Mouse (Mus musculus): ENCODE measurements at regions not wholly inside any gene's neighbourhood (a gene's known extent, or its start where the extent isn't known, plus 50 kb on each side); places are given as distances from the start of the nearest gene placed in this dataset.

DNA sequence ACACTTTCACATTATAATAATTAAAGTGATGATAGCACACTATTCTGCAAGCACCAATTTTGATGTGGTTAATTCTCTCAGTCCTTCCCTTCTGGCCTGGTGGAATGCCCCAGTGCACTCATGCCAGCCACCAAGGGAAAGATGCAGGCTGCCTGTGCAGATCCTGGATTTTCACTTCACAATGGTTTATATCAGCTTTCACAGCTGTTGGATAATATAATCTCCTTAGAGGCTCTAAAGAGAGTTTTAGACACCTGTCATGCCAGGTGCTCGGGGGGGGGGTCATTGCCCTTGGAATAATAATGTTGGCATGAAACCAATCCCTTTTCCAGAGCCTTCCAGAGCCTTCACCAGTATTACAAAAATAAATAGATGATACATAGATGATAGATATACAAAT, 377.1 kb downstream of the Zbbx start:
- no peak for DNase-seq (ENCODE audit: low spot score)

DNA sequence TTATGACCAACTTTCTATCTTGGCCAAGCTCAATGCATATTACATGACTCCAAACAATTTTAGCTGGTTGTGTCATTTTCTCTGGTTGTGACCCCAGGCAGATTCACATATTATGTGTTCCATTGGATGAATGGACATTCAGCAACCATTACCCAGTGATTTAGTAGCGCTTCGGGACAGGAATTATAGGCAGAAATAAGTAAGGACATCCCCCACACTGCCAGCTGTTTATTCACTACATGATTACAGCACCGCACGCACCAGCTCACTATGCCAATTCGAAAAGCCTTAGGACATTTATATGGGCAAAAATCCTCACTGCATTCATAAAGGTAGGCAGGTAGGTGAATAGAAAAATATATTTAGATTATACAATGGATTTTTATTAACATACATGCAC, 386.5 kb downstream of the Zbbx start:
- no peak for DNase-seq (ENCODE audit: low spot score)

DNA sequence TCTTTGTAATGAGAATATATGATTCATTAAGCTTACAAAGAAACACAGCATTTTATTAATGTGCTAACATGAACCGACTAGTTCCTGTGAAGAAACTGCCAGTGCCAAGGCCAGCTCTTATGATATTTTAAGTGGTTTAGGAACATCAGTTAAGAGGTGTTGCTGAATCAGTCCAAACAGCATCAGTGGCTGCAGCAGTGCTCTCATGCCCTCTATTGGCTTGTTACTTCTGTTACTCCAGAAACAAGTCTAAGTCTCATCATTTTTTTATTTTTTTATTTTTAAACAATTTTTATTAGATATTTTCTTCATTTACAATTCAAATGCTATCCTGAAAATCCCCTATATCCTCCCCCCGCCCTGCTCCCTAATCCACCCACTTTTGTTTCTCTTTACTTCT, 422.7 kb downstream of the Zbbx start:
- peak; percentile 2 for DNase-seq (ENCODE audit: low spot score)

DNA sequence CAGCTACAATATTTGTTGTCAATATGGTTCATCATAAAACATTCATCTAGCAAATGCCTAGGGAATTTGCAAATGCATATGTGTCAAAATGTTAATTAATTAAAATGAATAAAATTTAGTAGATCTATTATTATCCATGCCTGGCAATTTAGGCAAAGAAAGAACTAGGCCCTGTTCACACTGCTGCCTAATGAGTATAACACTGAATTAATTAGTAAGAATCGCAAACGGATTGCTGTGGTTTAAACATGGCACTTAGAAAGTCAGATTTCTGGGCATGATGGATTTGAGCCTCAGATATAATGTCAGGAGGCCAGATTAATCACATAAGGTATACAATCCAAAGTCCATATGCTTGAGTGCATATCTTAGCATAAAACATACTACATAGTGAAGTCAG, 425.1 kb downstream of the Zbbx start:
- no peak for DNase-seq (ENCODE audit: low spot score)
